Mouse (Mus musculus) limb, embryonic 14.5 days (tissue): Measurements from ENCODE around the gene Rnf41. TPM values are rescaled to one million over a fixed set of nuclear protein-coding genes. Genes with fewer than 3 reads are reported as not detected.

Source experiments
- ATAC-seq: fragments of 200-750 bp; cut with Nextera tagmentation; 2 replicates; pipeline ENCODE4 v1.8.0; 2017; ENCODE audit warnings: low read depth, moderate number of reproducible peaks, moderate TSS enrichment; ENCODE audit not compliant: low FRiP score
- DNase-seq: peaks from one replicate; pipeline ENCODE4 v3.0.0-alpha.2; 2015; ENCODE audit warnings: low spot score
- H3K27ac ChIP-seq: fragments of 300-500 bp; sonication (generic); replicated peaks from 2 replicates; pipeline ENCODE4 v1.5.1; 2014; ENCODE audit warnings: low read depth, mild to moderate bottlenecking, low read length, moderate library complexity, mixed read lengths
- H3K27me3 ChIP-seq: fragments of 300-500 bp; sonication (generic); 2 replicates; pipeline ENCODE4 v1.6.1; 2014; ENCODE audit warnings: low read length, mixed read lengths; ENCODE audit not compliant: control insufficient read depth, insufficient read depth
- H3K36me3 ChIP-seq: fragments of 300-500 bp; sonication (generic); 2 replicates; pipeline ENCODE4 v1.6.1; 2014; ENCODE audit warnings: mild to moderate bottlenecking, low read length, moderate library complexity, mixed read lengths; ENCODE audit not compliant: control insufficient read depth, insufficient read depth
- H3K4me1 ChIP-seq: fragments of 300-500 bp; sonication (generic); 2 replicates; pipeline ENCODE4 v1.6.1; 2014; ENCODE audit warnings: antibody characterized with exemption, low read length, mixed read lengths; ENCODE audit not compliant: control insufficient read depth, insufficient read depth
- H3K4me2 ChIP-seq: fragments of 300-500 bp; sonication (generic); replicated peaks from 2 replicates; pipeline ENCODE4 v1.6.1; 2014; ENCODE audit warnings: low read depth, mild to moderate bottlenecking, low read length, moderate library complexity; ENCODE audit not compliant: severe bottlenecking
- H3K4me3 ChIP-seq: fragments of 300-500 bp; sonication (generic); replicated peaks from 2 replicates; pipeline ENCODE4 v1.5.1; 2014; ENCODE audit warnings: low read length
- H3K9ac ChIP-seq: fragments of 300-500 bp; sonication (generic); 2 replicates; pipeline ENCODE4 v1.6.1; 2014; ENCODE audit warnings: mild to moderate bottlenecking, low read depth, low read length, moderate library complexity; ENCODE audit not compliant: severe bottlenecking
- H3K9me3 ChIP-seq: fragments of 300-500 bp; sonication (generic); 2 replicates; pipeline ENCODE4 v1.6.1; 2016; ENCODE audit warnings: low read length; ENCODE audit not compliant: control insufficient read depth
- POLR2A ChIP-seq: fragments of 200-500 bp; IDR thresholded peaks from 2 replicates; pipeline ENCODE4 v1.8.0; 2012; ENCODE audit warnings: inconsistent platforms, mild to moderate bottlenecking, moderate library complexity, borderline replicate concordance; ENCODE audit not compliant: insufficient read depth, insufficient read length; ENCODE audit errors: extremely low read depth
- WGBS: fragments of 180-500 bp; shearing (Covaris S2); extraction: QIAGEN DNeasy Blood & Tissue Kit; methylation state at CpG from one replicate; pipeline ENCODE4 v1.1.7; 2014; 5-methylcytosine and 5-hydroxymethylcytosine counted together
- polyA plus RNA-seq, 2 experiments: library from polyadenylated mRNA; depleted of rRNA in 1 of 2; stranded (reverse) in 1 of 2; unstranded in 1 of 2; fragments of >200 nt; fragmentation: Nextera tagmentation in 1 of 2; extraction: Ambion mirVana in 1 of 2; gene quantifications; 2 replicates each; pipeline versions ENCODE4 v1.2.1 to v1.2.3; 2012 to 2014

The Rnf41 gene
- polyA plus RNA-seq, 2 experiments, result 35.7 to 37.0 TPM

- WGBS, result 81% methylated on average over 6 of the region's 6 CpGs
- Histone ChIP-seq H3K9me3 (no peaks in the 10 kb centered on the region), H3K4me1 (no peaks in the 10 kb centered on the region), H3K27me3 (no peaks in the 10 kb centered on the region), H3K36me3 (peaks cover 99% of the 10 kb centered on the region), H3K4me3 (no peak overlapping the region), H3K9ac (no peak overlapping the region), H3K27ac (no peak overlapping the region), H3K4me2 (no peak overlapping the region)
- DNase-seq (no peak), ATAC-seq (no peak)
- TF ChIP-seq POLR2A, result no peak
Measured at GRCm38 (mm10) chr10:128389570-128389969, 21.9 kb upstream of the Rnf41 start.

DNA sequence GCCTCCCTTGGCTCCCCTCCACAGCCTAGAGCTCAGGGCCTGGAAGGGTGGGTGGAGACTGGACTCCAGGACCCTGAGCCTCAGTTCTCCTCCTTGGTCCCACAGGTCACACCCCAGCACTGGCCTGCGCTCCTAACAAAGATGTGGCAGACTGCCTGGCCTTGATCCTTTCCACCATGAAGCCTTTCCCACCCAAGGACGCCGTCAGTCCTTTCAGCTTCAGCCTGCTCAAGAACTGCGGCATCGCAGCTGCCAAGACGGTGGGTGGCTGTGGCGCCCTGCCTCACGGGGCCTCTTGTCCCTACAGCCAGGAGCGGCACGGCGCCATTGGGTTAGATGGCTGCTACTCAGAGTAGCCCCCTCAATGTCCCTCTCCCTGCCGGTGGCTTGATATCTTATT, 21.1 kb upstream of the Rnf41 start:
- ATAC-seq (no peak), DNase-seq (no peak)
- H3K4me2 ChIP-seq, result no peak overlapping the region
- no peak overlapping the region for H3K4me3 ChIP-seq
- H3K4me1 ChIP-seq, result no peaks in the 10 kb centered on the region
- H3K9me3 ChIP-seq, result no peaks in the 10 kb centered on the region
- no peak for TF ChIP-seq POLR2A
- no peak overlapping the region for H3K9ac ChIP-seq
- no peak overlapping the region for H3K27ac ChIP-seq
- whole genome bisulfite sequencing, result 94% methylated on average over 12 of the region's 12 CpGs
- H3K36me3 ChIP-seq, result peaks cover 97% of the 10 kb centered on the region
- no peaks in the 10 kb centered on the region for H3K27me3 ChIP-seq

DNA sequence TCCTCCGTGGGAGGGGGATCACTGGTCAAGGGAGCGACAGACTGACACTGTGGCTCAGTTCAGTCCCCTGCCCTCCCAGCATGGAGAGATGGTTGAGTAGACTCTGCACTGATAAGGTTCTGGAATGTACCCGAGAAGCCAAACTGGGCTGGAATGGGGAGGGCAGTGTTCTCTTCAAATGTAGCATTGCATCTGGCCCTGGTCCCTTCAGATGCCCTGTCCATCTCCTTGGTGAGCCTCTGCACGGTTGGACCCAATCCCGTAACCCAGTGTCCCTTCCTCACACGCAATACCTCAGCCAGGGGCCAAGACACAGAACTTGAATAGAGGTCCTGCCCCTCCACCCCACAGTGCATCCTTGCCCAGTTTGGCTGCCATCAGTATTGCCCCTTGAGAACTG, 19.6 kb upstream of the Rnf41 start:
- 81% methylated on average over 6 of the region's 6 CpGs for WGBS
- Histone ChIP-seq H3K27ac (no peak overlapping the region), H3K4me2 (no peak overlapping the region), H3K27me3 (no peaks in the 10 kb centered on the region), H3K4me1 (no peaks in the 10 kb centered on the region), H3K9ac (no peak overlapping the region), H3K9me3 (no peaks in the 10 kb centered on the region), H3K4me3 (no peak overlapping the region), H3K36me3 (peaks cover 96% of the 10 kb centered on the region)
- no peak for TF ChIP-seq POLR2A
- DNase-seq (no peak), ATAC-seq (no peak)

GRCm38 (mm10) chr10:128396017-128396673, 15.3 kb upstream of the Rnf41 start:
- DNase-seq (no peak), ATAC-seq (no peak)
- no peak overlapping the region for H3K9ac ChIP-seq
- no peak for TF ChIP-seq POLR2A
- WGBS, result 63% methylated on average over 11 of the region's 11 CpGs
- H3K27ac ChIP-seq, result no peak overlapping the region
- peaks cover 64% of the 10 kb centered on the region for H3K36me3 ChIP-seq
- H3K9me3 ChIP-seq, result no peaks in the 10 kb centered on the region
- H3K27me3 ChIP-seq, result no peaks in the 10 kb centered on the region
- peaks cover 2% of the 10 kb centered on the region; the same call in 1 of the 2 replicates for H3K4me1 ChIP-seq
- H3K4me2 ChIP-seq, result no peak overlapping the region
- no peak overlapping the region for H3K4me3 ChIP-seq

- WGBS, result 69% methylated on average over 10 of the region's 10 CpGs
- Histone ChIP-seq H3K4me1 (peaks cover 2% of the 10 kb centered on the region; the same call in 1 of the 2 replicates), H3K36me3 (peaks cover 60% of the 10 kb centered on the region)
Measured at GRCm38 (mm10) chr10:128396716-128397264, 14.7 kb upstream of the Rnf41 start.

More at GRCm38 (mm10) chr10:128396716-128397264, 14.7 kb upstream of the Rnf41 start:
- Histone ChIP-seq H3K4me2 (no peak overlapping the region), H3K27me3 (no peaks in the 10 kb centered on the region), H3K27ac (no peak overlapping the region), H3K9me3 (no peaks in the 10 kb centered on the region), H3K4me3 (no peak overlapping the region), H3K9ac (no peak overlapping the region)
- ATAC-seq (no peak), DNase-seq (no peak)
- no peak for TF ChIP-seq POLR2A
